ENCODE assay signal across 1 mouse cellular context in the genomic region with DNA sequence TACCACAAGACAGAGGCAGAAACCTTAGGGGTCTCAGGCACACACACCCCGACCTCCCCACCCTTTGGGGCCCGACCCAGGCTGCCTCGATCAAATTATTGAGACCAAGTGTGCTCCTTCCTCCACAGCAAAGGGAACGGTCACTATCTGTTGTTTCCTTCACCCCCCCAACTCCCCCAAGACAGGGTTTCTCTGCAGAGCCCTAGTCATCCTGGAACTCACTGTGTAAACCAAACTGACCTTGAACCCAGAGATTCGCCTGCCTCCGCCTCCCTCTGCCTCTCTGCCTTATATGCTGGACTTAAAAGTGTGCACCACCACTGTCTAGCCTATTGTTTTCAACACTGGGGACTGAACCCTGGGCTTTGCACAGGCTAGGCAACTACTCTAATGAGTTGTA.
TF ChIP-seq lines count a peak whose summit lies in the region.

No protein-coding gene starts in this region.

TF ChIP-seq in myocyte, 11 proteins besides CTCF, POLR2A, EP300 and RAD21 (continued from another document):
- no peak for TF ChIP-seq TCF3 (IDR thresholded peaks at IDR 0.05; ENCODE audit: insufficient read length, low read depth)
- no peak for TF ChIP-seq REST (IDR thresholded peaks at IDR 0.05; ENCODE audit: insufficient read depth, insufficient read length)
- TF ChIP-seq TCF12 (IDR thresholded peaks at IDR 0.05; ENCODE audit: insufficient read depth, poor library complexity, severe bottlenecking) = no peak
- no peak for TF ChIP-seq MYOG (IDR thresholded peaks at IDR 0.05; ENCODE audit: control insufficient read depth in 1 of 3, insufficient read depth in 1 of 3, insufficient read length in 2 of 3, low read depth in 2 of 3)
- no peak for TF ChIP-seq USF1 (IDR thresholded peaks at IDR 0.05; ENCODE audit: low read depth)
- no peak for TF ChIP-seq POLR2AphosphoS2 (IDR thresholded peaks at IDR 0.05; ENCODE audit: insufficient read length, low read depth)
- no peak for TF ChIP-seq CEBPB (IDR thresholded peaks at IDR 0.05; ENCODE audit: insufficient read depth, poor library complexity, severe bottlenecking)
- no peak for TF ChIP-seq E2F4 (IDR thresholded peaks at IDR 0.05; ENCODE audit: insufficient read depth)
